Mouse (Mus musculus) bone marrow, adult 2 months (tissue): ENCODE results near the gene Mpdz.

ENCODE experiments used
- CTCF ChIP-seq: fragments of 200-500 bp; IDR thresholded peaks from 2 replicates; pipeline ENCODE4 v1.5.1; 2011; ENCODE audit warnings: low read length, control low read depth; ENCODE audit not compliant: control insufficient read depth, insufficient read depth
- POLR2A ChIP-seq: fragments of 200-500 bp; IDR thresholded peaks from 2 replicates; pipeline ENCODE4 v1.6.1; 2011; ENCODE audit warnings: low read depth, mild to moderate bottlenecking, control low read depth, low read length, borderline replicate concordance; ENCODE audit not compliant: control insufficient read depth

- TF ChIP-seq CTCF = no peak
- TF ChIP-seq POLR2A = no peak
Measured at GRCm38 (mm10) chr4:81310168-81310474, 132.5 kb downstream of the Mpdz start.
